Mouse (Mus musculus): ENCODE results near the gene Gpr152.

GRCm38 (mm10) chr19:4166678-4167476, 27.3 kb downstream of the Gpr152 start:
- TF ChIP-seq CTCF (IDR thresholded peaks at IDR 0.05; ENCODE audit: low read depth) (no peak), EP300 (optimal IDR thresholded peaks at IDR 0.05) (no peak)
